Mouse (Mus musculus): Measurements from ENCODE around the gene Sav1.

DNA sequence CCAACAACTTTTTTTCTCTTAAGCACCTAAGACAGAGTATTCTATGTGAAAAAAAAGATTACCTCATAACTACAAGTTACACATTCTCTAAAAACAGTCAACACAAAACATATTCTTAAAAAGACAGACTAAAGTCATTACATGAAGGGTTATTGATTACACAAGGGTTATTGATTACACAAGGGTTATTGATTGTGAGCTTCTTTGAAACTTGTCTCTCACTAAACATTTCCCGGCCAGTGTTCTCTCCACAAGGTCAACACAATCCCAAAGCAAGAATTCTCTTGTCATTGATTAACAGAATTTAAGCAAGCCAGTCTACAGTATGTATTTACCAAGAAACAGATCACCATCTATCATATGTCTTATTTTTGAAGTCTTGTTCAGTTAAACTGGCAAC is 64.7 kb downstream of the Sav1 start:
- TF ChIP-seq CTCF (IDR thresholded peaks at IDR 0.05; ENCODE audit: extremely low read depth, insufficient read depth, insufficient read length, insufficient replicate concordance) = no peak
- TF ChIP-seq POLR2A (IDR thresholded peaks at IDR 0.05; ENCODE audit: low read depth, low read length) = no peak
